Mouse (Mus musculus) ovary, adult 18-20 months (tissue): ENCODE data around the gene Specc1.
A peak's percentile ranks its signal among the peaks of the same experiment; 100 is the strongest.
"Not testable (repeated sequence)": the region's sequence is repeated elsewhere in the genome, so short reads cannot be mapped to it uniquely, and the experiment has no call there.

ENCODE experiments used
- DNase-seq: peaks from one replicate; pipeline ENCODE4 v3.0.0; 2022; ENCODE audit warnings: low spot score, mixed read lengths

Specc1 gene

DNA sequence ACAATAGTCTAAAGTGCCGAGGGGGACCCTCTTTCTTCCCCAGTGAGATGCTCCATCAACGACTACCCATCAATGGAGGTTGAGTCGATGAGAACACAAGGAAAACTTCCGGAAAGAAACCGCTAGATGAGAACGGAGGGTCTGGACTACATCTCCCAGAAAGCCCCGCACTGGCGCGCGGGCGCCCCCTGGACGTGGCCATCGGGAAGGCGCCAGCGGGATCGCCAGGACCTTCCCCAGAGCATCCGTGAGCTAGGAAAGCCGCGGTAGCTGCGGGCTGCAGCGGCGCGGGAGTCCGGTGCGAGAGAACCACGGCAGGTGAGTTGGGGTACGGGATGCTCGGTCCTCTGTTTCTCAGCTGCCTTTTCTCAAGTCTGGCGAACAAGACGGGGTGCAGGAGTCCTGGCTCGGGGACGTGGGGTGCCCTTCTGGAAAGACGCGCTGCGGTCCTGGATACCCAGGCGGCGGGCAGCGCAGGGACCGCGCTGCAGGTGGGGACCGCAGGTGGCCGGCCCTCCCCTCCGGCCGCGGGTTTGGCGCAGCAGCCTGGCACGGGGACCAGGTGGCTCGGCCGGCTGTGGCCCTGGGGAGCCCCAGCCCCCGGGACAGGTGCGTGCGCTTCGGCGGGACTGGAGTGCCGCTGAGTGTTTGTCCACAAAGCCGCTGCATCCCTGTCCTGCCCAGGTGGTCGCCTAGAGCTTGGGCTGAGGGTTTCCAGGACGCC lies at the start of gene Specc1:
TSS of gene Specc1 (plus strand) at position 192 of the 724 bp plus-strand sequence.
- peak; percentile 69 for DNase-seq

DNA sequence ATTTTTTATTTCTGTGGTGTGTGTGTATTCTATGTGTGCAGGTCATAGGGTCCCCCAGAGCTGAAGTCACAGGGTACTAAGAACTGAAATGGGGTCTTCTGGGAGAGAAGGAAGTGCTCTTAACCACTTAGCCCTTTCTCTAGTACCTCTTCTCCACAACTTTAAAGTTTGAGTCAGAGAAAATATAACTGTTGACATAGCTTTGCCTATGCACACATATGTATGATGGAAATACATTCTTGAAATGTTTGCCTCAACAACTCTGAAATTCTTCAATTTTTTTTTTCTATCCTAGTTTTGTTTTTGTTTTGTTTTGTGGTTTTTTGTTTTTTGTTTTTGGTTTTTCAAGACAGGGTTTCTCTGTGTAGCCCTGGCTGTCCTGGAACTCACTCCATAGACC lies 48.2 kb upstream of the Specc1 start:
- no peak for DNase-seq

DNA sequence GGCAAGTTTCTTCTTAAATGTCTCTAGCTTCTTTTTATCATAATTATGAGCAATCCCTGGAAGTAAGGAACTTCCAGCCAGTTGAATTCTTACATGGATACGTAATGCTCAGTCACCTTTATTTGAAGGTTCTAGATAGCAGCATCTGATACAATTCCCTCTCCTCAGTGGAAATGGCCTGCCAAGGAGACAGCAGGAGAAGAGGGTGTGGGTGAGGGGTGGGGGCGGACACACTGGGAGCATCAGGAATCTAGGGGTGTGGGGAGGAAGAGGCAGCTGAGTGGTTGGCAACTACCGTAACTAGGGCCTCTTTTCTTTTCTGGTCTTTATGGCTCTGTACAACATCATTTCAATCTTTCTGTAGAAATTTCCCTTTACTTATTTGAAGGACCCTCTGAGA lies 36.9 kb upstream of the Specc1 start:
- no peak for DNase-seq

DNA sequence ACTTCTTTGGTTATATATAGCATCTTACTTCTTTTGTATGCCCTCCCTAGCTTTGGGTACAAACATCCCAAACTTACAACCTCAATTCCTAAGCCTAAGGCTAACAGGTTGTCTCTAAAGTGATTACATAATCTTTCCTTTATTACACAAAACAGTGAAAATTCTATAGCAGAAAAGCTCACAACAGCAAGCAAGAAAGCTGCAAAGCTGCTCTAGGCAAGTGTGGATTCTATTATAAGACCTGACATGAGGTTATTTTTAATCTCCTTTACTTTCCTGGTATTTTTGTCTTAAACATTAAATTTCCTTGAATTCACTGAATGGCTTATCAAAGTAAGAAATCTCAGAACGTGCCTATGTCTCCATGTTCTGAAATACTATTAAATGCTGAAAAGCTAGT lies 33.3 kb upstream of the Specc1 start:
- no peak for DNase-seq

DNA sequence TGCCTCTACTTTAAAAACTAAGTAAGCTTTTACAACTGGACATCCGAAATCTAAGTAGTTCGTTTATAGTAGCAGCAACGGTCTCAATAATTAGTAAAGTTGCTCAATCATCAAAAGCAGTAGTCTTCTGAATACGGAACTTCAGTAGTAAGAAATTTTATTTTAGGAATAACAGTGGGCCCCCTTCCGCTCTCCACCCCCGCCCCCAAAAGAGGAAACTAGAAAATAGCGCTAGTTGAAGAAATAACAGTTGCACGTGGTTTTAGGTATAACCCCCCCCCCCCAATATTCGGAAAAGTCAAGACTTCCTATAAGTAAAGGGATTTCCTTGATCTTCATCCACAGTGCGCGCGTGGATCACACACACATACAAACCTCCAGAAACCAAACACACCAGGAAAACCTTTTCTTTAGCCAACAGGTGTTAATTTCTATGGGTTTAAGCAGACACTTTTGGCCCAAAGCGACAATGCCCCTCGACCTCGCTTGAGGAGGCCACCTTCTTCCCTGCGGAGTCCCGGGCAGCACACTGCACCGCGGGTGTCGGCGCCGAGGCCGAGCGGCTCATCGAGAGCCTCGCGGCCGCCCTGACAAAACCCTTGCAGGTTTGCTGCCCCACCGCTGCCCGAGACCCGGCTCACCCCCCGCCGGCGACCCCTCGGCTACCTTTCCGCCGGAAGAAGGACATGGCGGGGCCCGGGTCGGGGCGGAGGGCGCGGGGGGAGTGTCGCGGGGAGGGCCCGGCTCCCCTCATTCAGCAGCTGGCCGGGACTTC lies 27.1 kb upstream of the Specc1 start:
- no peak for DNase-seq

DNA sequence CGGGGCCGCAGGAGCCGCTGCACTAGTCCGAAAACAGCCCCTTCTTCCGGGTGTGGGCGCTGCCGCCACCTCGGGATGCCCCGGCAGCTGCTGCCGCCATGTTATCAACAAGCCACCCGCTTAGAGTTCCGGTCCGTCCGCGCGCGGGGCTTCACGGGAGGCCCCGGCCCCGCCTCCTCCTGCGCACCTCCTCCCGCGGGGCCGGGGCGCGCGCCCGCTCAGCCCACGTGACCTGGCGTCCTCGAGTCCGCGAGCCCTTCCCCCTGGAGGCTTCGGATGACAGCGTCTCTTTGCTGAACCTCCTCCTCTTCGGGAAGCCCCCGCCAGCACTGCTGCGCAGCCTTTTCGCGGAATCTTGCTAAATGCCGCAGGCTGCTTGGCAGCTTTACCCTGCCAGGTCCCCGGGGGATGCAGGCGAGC lies 26.5 kb upstream of the Specc1 start, which contains the start of gene Akap10:
TSS of gene Akap10 (minus strand) at position 155 of the 420 bp plus-strand sequence.
- DNase-seq = peak; percentile 90

DNA sequence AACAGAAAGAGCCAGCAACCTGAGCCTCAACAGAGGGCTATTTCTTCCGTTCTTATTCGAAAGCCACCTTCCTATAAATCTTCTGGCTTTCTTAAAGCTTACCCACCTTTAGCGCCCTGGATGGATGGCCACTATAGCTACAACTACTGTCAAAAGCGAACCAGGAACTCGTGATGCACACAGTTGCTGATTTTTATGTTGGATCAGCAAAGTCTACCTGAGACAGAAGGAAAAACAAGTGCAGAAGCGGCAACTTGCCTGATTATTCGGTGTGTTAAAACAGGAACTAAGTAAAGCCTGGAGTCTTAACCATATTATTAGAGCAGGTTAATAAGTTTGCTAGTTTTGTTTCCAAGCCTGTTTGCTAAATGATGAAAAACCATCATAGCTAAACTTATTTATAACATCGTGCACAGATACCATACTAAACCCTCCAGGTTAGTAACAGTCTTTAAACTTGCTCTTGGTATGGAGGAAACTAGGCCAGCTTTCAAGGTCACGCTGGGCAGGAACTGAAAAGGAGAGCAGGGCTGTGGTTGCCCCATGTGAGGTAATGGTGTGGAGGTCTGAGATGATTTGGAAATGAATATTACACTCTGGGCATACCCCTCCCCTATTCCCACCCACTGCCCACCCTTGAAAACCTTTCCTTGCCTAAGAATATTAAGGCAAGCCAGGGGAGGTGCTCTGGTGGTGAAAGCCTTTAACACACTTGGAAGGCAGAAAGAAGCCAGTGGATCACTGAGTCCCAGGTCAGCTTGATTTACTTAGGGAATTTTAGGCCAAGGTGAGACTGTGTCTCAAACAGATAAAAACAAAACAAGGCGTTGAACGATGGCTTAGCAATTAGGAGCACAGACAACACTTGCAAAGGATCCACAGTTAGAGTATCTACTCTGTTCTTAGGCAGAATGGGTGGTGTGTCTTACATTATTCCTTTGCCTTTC lies 25.6 kb upstream of the Specc1 start:
- no peak for DNase-seq

GRCm38 (mm10) chr11:61937761-61938160 lies 18.8 kb upstream of the Specc1 start:
- DNase-seq = no peak

DNA sequence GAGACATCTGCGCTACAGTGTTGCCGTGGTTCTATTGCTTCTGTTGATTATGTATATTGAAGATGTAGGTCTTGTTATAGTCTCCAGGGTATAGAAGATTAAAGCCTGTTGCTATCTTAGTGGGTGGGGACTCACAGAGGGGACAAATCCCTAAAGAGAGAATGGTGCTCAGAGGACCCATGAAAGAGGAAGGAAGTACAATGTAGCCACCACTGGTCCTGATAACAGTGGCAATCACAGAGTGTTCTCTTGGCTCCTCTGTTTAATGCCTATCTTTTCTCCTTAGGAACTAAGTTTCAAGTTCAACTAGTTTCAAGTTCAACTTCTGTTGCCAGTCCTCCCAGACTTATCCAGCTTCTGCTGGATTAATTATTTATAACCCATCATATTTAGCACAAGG lies 13.7 kb upstream of the Specc1 start:
- no peak for DNase-seq

DNA sequence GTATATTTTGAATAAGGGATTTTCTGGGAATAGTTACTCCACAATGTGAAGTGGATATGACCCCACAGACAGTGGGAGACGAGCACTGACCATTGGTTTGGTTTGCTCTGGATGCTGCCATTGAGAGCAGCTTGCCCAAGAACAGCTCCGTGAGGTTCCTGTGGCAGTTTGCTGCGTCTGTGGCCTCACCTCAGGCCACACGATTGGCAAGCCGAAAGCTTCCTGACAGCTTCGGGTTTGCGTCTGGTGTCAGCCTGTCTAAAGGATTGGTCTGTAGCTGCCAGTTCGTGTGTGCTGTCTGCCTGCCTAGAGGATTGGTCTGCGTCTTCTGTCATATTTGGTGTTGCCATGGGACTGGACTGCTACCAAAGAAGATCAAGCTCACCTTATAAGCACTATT lies 12.1 kb upstream of the Specc1 start:
- DNase-seq = no peak

GRCm38 (mm10) chr11:61946608-61947007 lies 10.0 kb upstream of the Specc1 start:
- no peak for DNase-seq

GRCm38 (mm10) chr11:61949315-61949714 lies 7.2 kb upstream of the Specc1 start:
- no peak for DNase-seq

- no peak for DNase-seq
Observed at GRCm38 (mm10) chr11:61950632-61951031, 5.9 kb upstream of the Specc1 start.

DNA sequence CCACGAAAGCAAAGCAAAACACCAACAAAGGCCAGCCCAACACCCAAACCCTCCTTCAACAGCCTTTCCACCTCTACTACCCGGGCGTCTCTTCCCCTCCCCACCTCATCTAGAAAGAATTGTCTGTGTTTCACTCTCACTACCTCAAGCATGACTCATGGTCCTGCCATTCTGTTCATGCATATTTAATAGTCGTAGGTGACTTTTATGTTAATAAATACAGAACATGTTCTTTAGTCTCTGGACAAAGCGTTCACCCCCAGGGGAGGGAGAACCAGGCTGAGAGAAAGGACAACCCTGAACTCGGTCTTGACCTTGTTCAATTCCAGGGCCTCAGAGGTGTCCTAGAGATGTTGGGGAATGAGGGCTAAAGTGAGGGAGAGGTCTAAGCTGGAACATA lies 1.4 kb upstream of the Specc1 start:
- DNase-seq = no peak

GRCm38 (mm10) chr11:61955951-61956350 lies 612 bp upstream of the Specc1 start:
- no peak for DNase-seq

DNA sequence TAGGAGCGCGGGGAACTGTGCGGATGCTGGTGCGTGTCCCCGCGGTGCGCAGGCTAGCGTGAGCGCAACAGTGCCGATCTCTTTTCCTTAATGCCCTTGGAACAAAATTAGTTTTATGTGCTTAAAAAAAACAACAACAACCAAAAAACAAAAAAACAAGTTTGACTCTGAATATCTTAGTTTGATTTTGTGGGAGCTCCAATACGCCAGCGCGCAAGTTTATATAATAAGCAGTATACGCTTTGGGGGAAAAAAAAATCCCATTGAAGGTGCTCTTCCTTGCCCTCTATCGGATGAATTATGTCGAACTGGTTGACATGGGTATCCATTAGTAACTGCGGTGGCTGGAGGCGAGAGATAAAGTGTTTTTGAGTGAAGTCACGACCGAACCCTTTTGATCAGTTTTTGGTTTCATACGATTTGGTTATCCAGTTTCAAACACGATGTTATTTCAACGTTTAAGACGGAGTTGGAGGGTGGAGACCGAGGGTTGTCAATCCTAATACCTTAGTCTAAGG lies 792 bp downstream of the Specc1 start:
- no peak for DNase-seq

DNA sequence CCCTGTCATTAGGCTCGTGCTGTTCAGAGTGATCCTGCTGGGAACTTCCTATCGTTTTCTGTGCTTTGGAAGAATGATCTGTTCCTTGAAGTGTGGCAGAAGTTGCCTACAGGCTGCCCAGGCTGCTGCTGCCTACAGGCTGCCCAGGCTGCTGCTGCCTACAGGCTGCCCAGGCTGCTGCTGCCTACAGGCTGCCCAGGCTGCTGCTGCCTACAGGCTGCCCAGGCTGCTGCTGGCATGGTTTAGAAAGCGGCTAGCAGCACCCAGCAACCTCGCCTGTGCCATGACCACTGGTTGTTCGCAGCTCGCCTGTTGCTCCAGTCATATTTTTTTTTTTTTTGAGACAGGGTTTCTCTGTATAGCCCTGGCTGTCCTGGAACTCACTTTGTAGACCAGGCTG lies 2.1 kb downstream of the Specc1 start:
- not testable (repeated sequence) for DNase-seq

- no peak for DNase-seq
Observed at GRCm38 (mm10) chr11:61960096-61960495, 3.5 kb downstream of the Specc1 start.

DNA sequence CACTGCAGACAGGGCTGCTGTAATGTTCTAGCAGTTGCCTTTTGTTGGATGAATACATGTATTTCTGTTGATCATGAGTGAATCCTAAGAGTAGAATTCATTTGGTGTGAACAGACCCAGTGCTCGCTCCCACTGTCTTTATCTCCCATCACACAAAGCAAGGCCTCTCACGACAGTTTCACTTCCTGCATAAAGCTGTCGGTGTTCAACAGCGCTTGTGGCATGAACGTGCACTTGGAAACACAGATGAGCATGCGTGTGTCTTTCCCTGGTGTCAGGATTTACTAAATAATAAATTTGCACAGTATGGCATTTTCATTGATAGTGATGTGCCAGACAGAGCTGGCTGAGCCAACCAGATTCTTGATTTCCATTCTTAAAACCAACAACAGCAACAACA lies 6.1 kb downstream of the Specc1 start:
- no peak for DNase-seq

DNA sequence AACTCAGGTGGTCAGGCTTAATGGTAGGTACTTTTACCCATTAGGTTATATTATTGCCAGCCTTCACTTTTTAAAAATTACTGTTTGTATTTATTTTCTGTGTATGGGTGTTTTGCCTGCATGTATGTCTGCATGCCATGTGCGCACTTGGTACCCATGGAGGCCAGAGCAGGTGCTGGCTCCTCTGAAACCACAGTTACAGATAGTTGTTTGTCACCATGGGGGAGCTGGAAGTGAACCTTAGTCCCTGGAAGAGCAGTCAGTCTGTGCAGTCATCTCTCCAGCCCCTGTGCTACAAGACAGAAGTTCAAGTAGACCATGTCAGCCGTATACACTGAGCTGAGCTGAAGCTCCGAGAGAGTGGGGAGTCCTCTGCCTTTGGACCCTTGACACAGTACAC lies 6.6 kb downstream of the Specc1 start:
- no peak for DNase-seq

- DNase-seq = no peak
Observed at GRCm38 (mm10) chr11:61964611-61965010, 8.0 kb downstream of the Specc1 start.

DNA sequence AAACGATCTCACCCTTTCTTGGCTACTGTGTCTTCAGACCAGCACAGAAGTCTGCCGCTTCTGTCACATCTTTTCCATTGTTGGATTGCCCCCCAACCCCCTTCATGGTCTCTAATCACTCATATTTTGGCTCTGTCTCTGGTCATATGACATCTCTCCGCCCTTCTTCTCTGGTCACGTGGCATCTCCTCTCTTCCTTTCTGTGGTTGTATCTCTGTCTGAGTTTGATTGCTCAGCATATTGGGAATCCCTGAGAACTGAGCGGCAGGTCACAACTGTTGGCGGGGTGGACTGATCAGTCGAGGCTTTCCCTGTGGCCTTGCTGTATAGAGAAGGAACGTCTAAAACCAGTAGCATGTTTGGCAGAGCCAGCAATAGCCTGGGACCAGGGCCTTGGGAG lies 10.5 kb downstream of the Specc1 start:
- DNase-seq = no peak
